Mouse (Mus musculus) bone marrow, adult 2 months (tissue): ENCODE data around the gene Myo1h.

Source experiments
- CTCF ChIP-seq: fragments of 200-500 bp; IDR thresholded peaks from 2 replicates; pipeline ENCODE4 v1.5.1; 2011; ENCODE audit warnings: low read length, control low read depth; ENCODE audit not compliant: control insufficient read depth, insufficient read depth
- POLR2A ChIP-seq: fragments of 200-500 bp; IDR thresholded peaks from 2 replicates; pipeline ENCODE4 v1.6.1; 2011; ENCODE audit warnings: low read depth, mild to moderate bottlenecking, control low read depth, low read length, borderline replicate concordance; ENCODE audit not compliant: control insufficient read depth

DNA sequence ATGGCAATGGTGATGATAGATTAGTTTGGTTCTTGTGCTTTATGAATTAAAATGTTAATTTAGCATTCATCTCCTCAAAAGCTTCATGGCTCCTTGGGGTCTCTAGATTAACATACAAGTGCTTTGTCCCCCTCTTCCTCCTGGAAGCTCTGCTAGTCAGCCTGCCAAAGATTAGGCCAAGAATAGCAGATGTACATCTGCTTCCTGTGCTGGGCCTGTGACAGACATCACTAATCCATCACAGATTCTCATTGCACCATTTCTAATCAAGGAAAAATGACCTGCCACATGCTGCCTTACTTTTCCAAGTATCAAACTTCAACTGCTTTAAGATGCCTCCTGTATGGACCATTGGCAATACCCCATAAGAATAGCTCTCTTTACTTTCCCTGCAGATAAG is 27.5 kb upstream of the Myo1h start:
- TF ChIP-seq CTCF (no peak), POLR2A (no peak)
